Comparison of ENCODE assay signal across 14 mouse cellular contexts in genomic region chr1:38198393-38199029, GRCm38 (mm10).
A peak's percentile ranks its signal among the peaks of the same experiment; 100 is the strongest.
DNase-seq lines count a peak whose midpoint lies in the region; ATAC-seq and TF ChIP-seq lines count a peak whose summit lies in the region.
"Had no signal": no experiment of that assay in that cellular context is flagged by ENCODE, and none has a peak within 500 bp of the region (broad histone marks: within the 10 kb centered on the region; RNA-seq: fewer than 3 reads in every experiment).

No protein-coding gene starts in this region.

- peak; percentile 73 for DNase-seq in left cerebral cortex, postnatal 4 days
- DNase-seq in left cerebral cortex, postnatal 10 days (ENCODE audit: extremely low spot score in 1 of 2, low spot score in 2 of 2) = no peak
- peak; percentile 34 for DNase-seq in embryo, embryonic 10.5 days (ENCODE audit: low spot score)
- DNase-seq in lung, postnatal 0 days (ENCODE audit: low spot score) = no peak
- DNase-seq in spleen, postnatal 4 days (ENCODE audit: low spot score in 2 of 2) = no peak
- DNase-seq in c-Kit-positive CD71-positive TER-119-positive erythroid progenitor cells, embryonic 14.5 days (ENCODE audit: low spot score) = no peak
- DNase-seq: B cell, adult 2 months; heart, adult 18-20 months had no signal

- peak overlapping the region; percentile 35 for H3K9ac ChIP-seq in hindbrain, embryonic 13.5 days
- 0 out of 2 replicates have a peak overlapping the region, but pooled peaks have one; percentile 21 for H3K9ac ChIP-seq in neural tube, embryonic 14.5 days (replicated peaks; ENCODE audit: low read depth, low read length)
- no peak overlapping the region for H3K9ac ChIP-seq in lung, postnatal 0 days (replicated peaks; ENCODE audit: low read depth)
- H3K9ac ChIP-seq: stomach, embryonic 15.5 days had no signal

- intact Hi-C loops in left cerebral cortex, postnatal 4 days (cut with DNase I) = no loop called here
- intact Hi-C loops in left cerebral cortex, postnatal 10 days (cut with DNase I) = no loop called here

- H3K27ac ChIP-seq in hindbrain, embryonic 13.5 days = peak overlapping the region; percentile 87
- H3K27ac ChIP-seq in neural tube, embryonic 14.5 days (ENCODE audit: low read depth, low read length) = peak overlapping the region; percentile 72
- H3K27ac ChIP-seq in lung, postnatal 0 days (ENCODE audit: low read length) = no peak overlapping the region
- H3K27ac ChIP-seq: stomach, embryonic 15.5 days had no signal

- H3K9me3 ChIP-seq in hindbrain, embryonic 13.5 days = no peaks in the 10 kb centered on the region
- no peaks in the 10 kb centered on the region for H3K9me3 ChIP-seq in neural tube, embryonic 14.5 days (ENCODE audit: control insufficient read depth, low read length)
- H3K9me3 ChIP-seq in lung, postnatal 0 days (ENCODE audit: low read length) = no peaks in the 10 kb centered on the region
- H3K9me3 ChIP-seq: megakaryocyte, embryonic 14.5 days; stomach, embryonic 15.5 days had no signal

- ATAC-seq in hindbrain, embryonic 13.5 days (ENCODE audit: low FRiP score) = 0 out of 2 replicates have a peak, but pooled peaks have one; percentile 13
- ATAC-seq in neural tube, embryonic 14.5 days (ENCODE audit: low read depth) = peak; percentile 22; the same call in 1 of the 2 replicates
- no peak for ATAC-seq in lung, postnatal 0 days
- ATAC-seq: Patski had no signal

- WGBS in hindbrain, embryonic 13.5 days = 22% methylated on average over 15 of the region's 15 CpGs
- WGBS in neural tube, embryonic 14.5 days = 22% methylated on average over 15 of the region's 15 CpGs
- 86% methylated on average over 15 of the region's 15 CpGs for WGBS in lung, postnatal 0 days

- H3K4me2 ChIP-seq in hindbrain, embryonic 13.5 days = peak overlapping the region; percentile 10; the same call in 1 of the 2 replicates
- peak overlapping the region; percentile 17; the same call in 1 of the 2 replicates for H3K4me2 ChIP-seq in neural tube, embryonic 14.5 days (ENCODE audit: low read depth, low read length)
- H3K4me2 ChIP-seq in lung, postnatal 0 days (replicated peaks; ENCODE audit: low read depth, low read length) = no peak overlapping the region
- H3K4me2 ChIP-seq: liver, embryonic 11.5 days; stomach, embryonic 15.5 days had no signal

- peaks cover 48% of the 10 kb centered on the region for H3K4me1 ChIP-seq in hindbrain, embryonic 13.5 days (replicated peaks)
- peaks cover 41% of the 10 kb centered on the region for H3K4me1 ChIP-seq in neural tube, embryonic 14.5 days (ENCODE audit: control insufficient read depth, insufficient read depth, low read length)
- H3K4me1 ChIP-seq in lung, postnatal 0 days (ENCODE audit: insufficient read depth, low read depth, low read length) = no peaks in the 10 kb centered on the region
- H3K4me1 ChIP-seq: megakaryocyte, embryonic 14.5 days; stomach, embryonic 15.5 days had no signal

- H3K36me3 ChIP-seq in hindbrain, embryonic 13.5 days = peaks cover 12% of the 10 kb centered on the region
- H3K36me3 ChIP-seq in neural tube, embryonic 14.5 days (ENCODE audit: control insufficient read depth, insufficient read depth, low read length) = no peaks in the 10 kb centered on the region
- no peaks in the 10 kb centered on the region for H3K36me3 ChIP-seq in lung, postnatal 0 days (ENCODE audit: insufficient read depth, low read length)
- H3K36me3 ChIP-seq: stomach, embryonic 15.5 days had no signal

- no peak overlapping the region for H3K4me3 ChIP-seq in hindbrain, embryonic 13.5 days
- no peak overlapping the region for H3K4me3 ChIP-seq in neural tube, embryonic 14.5 days (ENCODE audit: low read depth, low read length)
- H3K4me3 ChIP-seq in lung, postnatal 0 days (ENCODE audit: low read depth, low read length) = no peak overlapping the region
- H3K4me3 ChIP-seq: megakaryocyte, embryonic 14.5 days; stomach, embryonic 15.5 days had no signal

- no peak for TF ChIP-seq CTCF in lung, postnatal 0 days (IDR thresholded peaks at IDR 0.05)

- H3K27me3 ChIP-seq in hindbrain, embryonic 13.5 days = no peaks in the 10 kb centered on the region
- H3K27me3 ChIP-seq in neural tube, embryonic 14.5 days (ENCODE audit: control insufficient read depth, insufficient read depth, low read length) = no peaks in the 10 kb centered on the region
- no peaks in the 10 kb centered on the region for H3K27me3 ChIP-seq in lung, postnatal 0 days (replicated peaks; ENCODE audit: insufficient read depth, low read length)
- H3K27me3 ChIP-seq: Patski; stomach, embryonic 15.5 days had no signal

- TF ChIP-seq EP300 in lung, postnatal 0 days (IDR thresholded peaks at IDR 0.05) = no peak

Comparison
In these comparisons a context has a peak if more than half of its experiments do, and no peak if none do; other contexts are left out.
1. DNase-seq: peak in left cerebral cortex, postnatal 4 days (single experiment) and embryo, embryonic 10.5 days (single experiment); none in left cerebral cortex, postnatal 10 days (0 of 2), lung, postnatal 0 days (single experiment), spleen, postnatal 4 days (0 of 2) and c-Kit-positive CD71-positive TER-119-positive erythroid progenitor cells, embryonic 14.5 days (single experiment).